In genomic region chr10:113972826-113973225, GRCm38 (mm10) we compare ENCODE assay signal across 11 mouse cellular contexts.
"Had no signal": no experiment of that assay in that cellular context is flagged by ENCODE, and none has a peak within 500 bp of the region (broad histone marks: within the 10 kb centered on the region; RNA-seq: fewer than 3 reads in every experiment).

No protein-coding gene starts in this region.

- DNase-seq: kidney, adult 2 months; kidney, postnatal 25 days; layer of hippocampus, adult 9-11 months; liver, postnatal 0 days; lung, embryonic 14.5 days; right cerebral cortex, adult 18-20 months; right cerebral cortex, postnatal 14 days; right cerebral cortex, postnatal 4 days; thymus, adult 2 months; thymus, postnatal 14 days; thymus, postnatal 4 days had no signal
